Mouse (Mus musculus) NIH3T3 (cell line): ENCODE data around the gene Kdm5d.

Experiments used
- DNase-seq: peaks from one replicate; pipeline ENCODE4 v3.0.0-alpha.2; 2012; ENCODE audit warnings: low read depth

Gene Kdm5d

DNA sequence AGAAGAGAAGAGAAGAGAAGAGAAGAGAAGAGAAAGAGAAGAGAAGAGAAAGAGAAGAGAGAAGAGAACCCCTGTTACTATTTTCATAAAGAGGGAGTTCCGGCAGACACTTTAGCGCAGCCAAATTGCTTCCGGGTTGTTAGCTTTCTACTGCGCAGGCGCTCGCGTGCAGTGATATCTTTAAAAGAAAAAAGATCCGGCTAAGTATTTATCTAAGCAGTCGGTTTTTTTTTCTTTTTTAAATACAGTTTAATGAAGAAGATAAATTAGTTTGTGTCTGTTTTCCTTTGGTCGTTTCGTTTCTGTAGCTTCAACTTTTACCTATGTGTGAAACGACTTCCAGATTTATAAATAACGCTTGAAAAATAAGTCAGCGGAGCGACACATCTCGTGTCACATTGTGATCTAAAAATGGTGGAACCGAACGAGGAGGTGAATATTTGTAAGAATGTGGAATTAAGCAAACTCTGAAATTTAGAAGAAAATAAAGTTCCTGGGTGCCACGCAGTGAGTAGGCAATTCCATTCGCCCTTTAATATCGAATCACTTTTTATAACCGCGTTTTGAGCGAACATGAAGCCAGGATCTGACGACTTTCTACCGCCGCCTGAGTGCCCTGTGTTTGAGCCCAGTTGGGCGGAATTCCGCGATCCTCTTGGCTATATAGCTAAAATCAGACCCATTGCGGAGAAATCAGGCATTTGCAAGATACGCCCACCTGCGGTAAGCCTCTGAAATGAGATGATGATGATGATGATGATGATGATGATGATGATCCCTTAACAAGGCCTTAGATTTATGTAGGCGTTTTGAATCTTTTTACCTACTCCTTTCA lies at the start of gene Kdm5d:
Kdm5d (plus strand) TSS at position 396 of the 835 bp plus-strand sequence.
- DNase-seq = peak; percentile 68

DNA sequence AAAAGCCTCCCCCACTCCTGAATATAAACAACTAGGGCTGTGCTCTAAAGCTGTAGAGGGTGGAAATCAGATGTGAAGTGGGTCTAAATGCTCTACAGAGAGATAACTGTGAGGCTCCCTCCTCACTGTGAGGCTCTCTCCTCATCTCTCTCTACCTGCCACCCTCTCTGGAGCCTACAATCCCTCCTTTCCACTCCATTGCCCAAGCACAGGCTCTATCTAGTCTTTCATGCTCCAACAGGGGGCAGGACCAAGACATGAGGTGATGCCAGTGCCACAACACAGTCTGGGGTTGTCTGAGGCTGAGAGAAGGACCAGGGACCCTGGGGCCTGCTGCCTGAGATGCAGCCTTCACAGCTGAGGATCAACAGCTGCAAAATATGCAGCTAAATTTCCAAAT lies 25.2 kb upstream of the Kdm5d start:
- peak; percentile 1 for DNase-seq

DNA sequence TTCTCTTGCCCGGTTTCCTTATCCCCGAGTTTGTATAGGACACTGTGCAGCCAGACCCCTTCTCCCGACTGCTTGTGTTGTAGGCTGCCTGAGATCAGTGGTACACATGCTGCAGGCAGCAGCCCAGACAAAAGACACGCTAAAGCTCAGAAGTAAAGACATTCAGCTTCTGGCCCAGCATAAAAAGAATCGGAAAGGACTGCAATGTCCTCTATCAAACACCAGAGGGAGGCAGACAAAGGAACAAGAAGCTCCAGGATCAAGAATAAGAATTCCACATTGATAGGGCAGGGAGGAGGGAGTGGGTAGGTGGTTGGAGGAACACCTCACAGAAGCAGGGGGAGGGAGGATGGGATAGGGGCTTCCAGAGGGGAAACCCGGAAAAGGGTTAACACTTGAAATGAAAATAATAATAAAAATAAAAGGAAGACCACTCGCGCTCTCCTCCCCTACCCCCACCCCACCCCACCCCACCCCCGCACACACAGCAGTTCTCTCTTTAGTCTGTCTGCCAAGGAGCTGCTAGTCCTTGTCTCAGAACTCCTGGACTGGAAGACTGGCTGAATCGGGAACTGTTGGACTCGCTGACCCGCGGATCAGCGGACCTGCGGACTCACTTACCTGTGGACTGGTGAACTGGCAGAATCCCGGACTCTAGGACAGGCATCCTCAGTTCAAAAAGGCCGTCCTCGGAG lies 24.6 kb upstream of the Kdm5d start:
- DNase-seq = peak; percentile 43
